Mouse (Mus musculus) small intestine, adult 2 months (tissue): Measurements from ENCODE around the gene Aifm2.

Source experiments
- CTCF ChIP-seq: fragments of 200-500 bp; IDR thresholded peaks from 2 replicates; pipeline ENCODE4 v1.5.1; 2012; ENCODE audit warnings: low read depth, mild to moderate bottlenecking, control low read depth, inconsistent platforms, low read length, moderate library complexity, mixed read lengths; ENCODE audit not compliant: insufficient replicate concordance, insufficient read length; ENCODE audit errors: extremely low read depth
- POLR2A ChIP-seq: fragments of 200-500 bp; IDR thresholded peaks from 2 replicates; pipeline ENCODE4 v1.6.1; 2012; ENCODE audit warnings: low read depth, mild to moderate bottlenecking, control low read depth, inconsistent platforms, low read length, moderate library complexity

GRCm38 (mm10) chr10:61723271-61723670 is 8.2 kb downstream of the Aifm2 start:
- no peak for TF ChIP-seq CTCF
- no peak for TF ChIP-seq POLR2A
